Mouse (Mus musculus) stomach, embryonic 15.5 days (tissue): ENCODE measurements at regions not wholly inside any gene's neighbourhood (a gene's known extent, or its start where the extent isn't known, plus 50 kb on each side); places are given as distances from the start of the nearest gene placed in this dataset.

Experiments used
- ATAC-seq: fragments of 200-750 bp; cut with Nextera tagmentation; 2 replicates; pipeline ENCODE4 v1.8.0; 2017; ENCODE audit warnings: low read depth, moderate number of reproducible peaks, moderate TSS enrichment; ENCODE audit not compliant: insufficient read depth, low FRiP score
- H3K27ac ChIP-seq: fragments of 300-500 bp; sonication (generic); 2 replicates; pipeline ENCODE4 v1.5.1; 2015; ENCODE audit warnings: mild to moderate bottlenecking, inconsistent platforms
- H3K27me3 ChIP-seq: fragments of 300-500 bp; sonication (generic); replicated peaks from 2 replicates; pipeline ENCODE4 v1.6.1; 2015; ENCODE audit warnings: inconsistent platforms
- H3K36me3 ChIP-seq: fragments of 300-500 bp; sonication (generic); 2 replicates; pipeline ENCODE4 v1.6.1; 2015; ENCODE audit warnings: inconsistent platforms
- H3K4me1 ChIP-seq: fragments of 300-500 bp; sonication (generic); 2 replicates; pipeline ENCODE4 v1.6.1; 2015; ENCODE audit warnings: inconsistent platforms
- H3K4me2 ChIP-seq: fragments of 300-500 bp; sonication (generic); 2 replicates; pipeline ENCODE4 v1.6.1; 2015; ENCODE audit warnings: mild to moderate bottlenecking, inconsistent platforms
- H3K4me3 ChIP-seq: fragments of 300-500 bp; sonication (generic); replicated peaks from 2 replicates; pipeline ENCODE4 v1.5.1; 2015; ENCODE audit warnings: inconsistent platforms
- H3K9ac ChIP-seq: fragments of 300-500 bp; sonication (generic); 2 replicates; pipeline ENCODE4 v1.6.1; 2015; ENCODE audit warnings: inconsistent platforms
- H3K9me3 ChIP-seq: fragments of 300-500 bp; sonication (generic); 2 replicates; pipeline ENCODE4 v1.6.1; 2016; ENCODE audit warnings: inconsistent platforms
- WGBS: fragments of 180-500 bp; shearing (Covaris S2); methylation state at CpG from one replicate; pipeline ENCODE4 v1.1.7; 2015; 5-methylcytosine and 5-hydroxymethylcytosine counted together

DNA sequence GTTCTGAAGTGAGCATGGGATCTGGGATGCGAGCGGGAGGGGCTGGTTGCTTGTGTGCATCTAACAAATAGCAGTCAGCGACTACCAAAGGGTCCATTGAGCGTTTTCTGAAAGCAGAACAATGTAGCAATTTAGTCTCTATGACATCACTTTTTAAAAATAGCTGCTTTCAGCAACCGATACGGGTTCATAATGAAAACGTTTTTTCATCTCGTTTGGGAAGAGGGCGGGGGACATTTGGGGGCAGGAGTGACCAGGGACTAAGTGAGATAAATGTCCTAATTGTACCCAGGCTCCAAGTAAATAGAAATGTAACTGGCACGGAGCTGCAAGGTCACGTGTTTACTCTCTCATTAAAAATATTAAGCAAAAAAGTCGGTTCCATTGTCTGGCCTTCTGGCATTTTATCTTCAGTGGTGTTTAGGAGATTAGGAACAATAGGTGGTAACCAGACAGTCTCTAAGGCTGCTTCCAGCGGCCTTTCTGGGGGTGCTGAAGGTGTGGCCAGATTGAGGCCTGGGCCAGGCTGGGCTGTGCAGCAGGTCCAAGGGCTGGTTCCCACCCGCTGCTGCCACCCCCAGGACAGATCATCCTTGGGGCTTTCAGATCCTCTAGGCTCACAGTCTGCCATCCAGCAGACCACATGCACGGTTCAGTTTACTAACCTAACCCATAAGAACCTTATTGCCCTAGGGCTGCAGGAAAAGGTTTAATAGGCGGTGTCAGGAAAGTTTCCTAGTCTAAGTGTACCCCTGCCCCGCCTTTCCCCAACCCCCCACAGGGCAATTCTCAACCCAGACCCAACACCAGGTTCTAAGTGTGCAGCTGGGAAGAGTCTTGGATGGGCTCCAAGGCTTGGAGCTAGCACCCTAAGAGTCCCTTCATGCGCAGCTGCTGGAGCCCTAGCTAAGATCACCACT is 1126.5 kb upstream of the Gulo start:
- Histone ChIP-seq H3K27me3 (no peaks in the 10 kb centered on the region), H3K27ac (peak overlapping the region; percentile 78), H3K4me1 (peaks cover 18% of the 10 kb centered on the region), H3K4me2 (peak overlapping the region; percentile 33), H3K4me3 (no peak overlapping the region), H3K9ac (no peak overlapping the region), H3K9me3 (no peaks in the 10 kb centered on the region), H3K36me3 (no peaks in the 10 kb centered on the region)
- ATAC-seq, result peak; percentile 79; the same call in 1 of the 2 replicates
- 34% methylated on average over 18 of the region's 18 CpGs for WGBS

DNA sequence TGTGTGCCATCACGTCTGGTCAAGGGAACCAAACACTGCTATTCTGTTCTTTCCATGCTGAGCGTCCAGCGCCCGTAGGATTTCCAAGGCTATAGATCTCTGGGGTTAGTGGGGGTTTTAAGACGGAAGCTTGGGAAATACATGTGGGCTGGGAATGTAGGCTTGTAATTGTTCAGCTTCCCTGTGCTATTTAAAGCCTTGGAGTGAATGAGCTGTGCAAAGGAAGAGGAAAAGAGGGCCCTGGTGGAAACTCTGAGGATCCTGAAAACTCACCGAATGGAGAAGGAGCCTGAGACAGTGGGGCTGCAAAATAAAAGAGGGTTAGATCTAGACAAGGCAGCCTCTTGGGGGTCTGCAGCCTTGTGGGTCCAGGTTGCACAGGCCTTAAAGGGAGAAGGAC is 1124.2 kb upstream of the Gulo start:
- no peak for ATAC-seq
- Histone ChIP-seq H3K27ac (no peak overlapping the region), H3K9me3 (no peaks in the 10 kb centered on the region), H3K27me3 (no peaks in the 10 kb centered on the region), H3K4me3 (no peak overlapping the region), H3K4me1 (peaks cover 13% of the 10 kb centered on the region), H3K4me2 (no peak overlapping the region), H3K36me3 (no peaks in the 10 kb centered on the region), H3K9ac (no peak overlapping the region)
- 78% methylated on average over 6 of the region's 6 CpGs for WGBS

GRCm38 (mm10) chr14:67127118-67127517 is 1118.1 kb upstream of the Gulo start:
- no peaks in the 10 kb centered on the region for H3K27me3 ChIP-seq
- no peak for ATAC-seq

DNA sequence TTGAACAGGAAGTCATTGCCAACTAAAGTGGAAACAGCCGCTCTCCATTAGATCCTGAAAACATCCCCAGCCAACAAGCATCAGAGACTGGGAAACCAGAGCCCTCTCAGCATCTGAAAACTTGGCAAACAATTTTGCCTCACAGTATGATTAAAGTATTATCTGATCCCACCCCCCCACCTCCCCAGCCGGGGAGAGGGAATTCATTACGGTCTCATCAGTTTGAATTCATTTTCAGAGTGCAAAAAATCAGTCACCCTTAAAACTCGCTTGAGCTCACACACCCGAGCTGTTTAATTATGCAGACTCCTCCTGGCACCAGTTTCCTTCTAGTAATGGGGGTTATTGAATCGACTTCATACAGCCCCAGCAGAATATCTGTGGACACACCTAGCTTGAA is 1117.2 kb upstream of the Gulo start:
- 52% methylated on average over 6 of the region's 6 CpGs for WGBS
- Histone ChIP-seq H3K4me1 (no peaks in the 10 kb centered on the region), H3K27me3 (no peaks in the 10 kb centered on the region)

More at GRCm38 (mm10) chr14:67127118-67127517, 1118.1 kb upstream of the Gulo start:
- Histone ChIP-seq H3K9ac (no peak overlapping the region), H3K27ac (no peak overlapping the region), H3K9me3 (no peaks in the 10 kb centered on the region), H3K36me3 (no peaks in the 10 kb centered on the region), H3K4me1 (no peaks in the 10 kb centered on the region), H3K4me2 (no peak overlapping the region), H3K4me3 (no peak overlapping the region)
- 89% methylated on average over 7 of the region's 7 CpGs for WGBS

GRCm38 (mm10) chr14:67123300-67123699 is 1114.3 kb upstream of the Gulo start:
- H3K4me3 ChIP-seq, result no peak overlapping the region
- H3K27me3 ChIP-seq, result no peaks in the 10 kb centered on the region
- no peak for ATAC-seq
- no peak overlapping the region for H3K27ac ChIP-seq
- H3K4me2 ChIP-seq, result no peak overlapping the region
- 0 out of 2 replicates have a peak, but pooled peaks cover 4% of the 10 kb centered on the region for H3K4me1 ChIP-seq
- 77% methylated on average over 7 of the region's 7 CpGs for WGBS
- no peaks in the 10 kb centered on the region for H3K9me3 ChIP-seq
- no peak overlapping the region for H3K9ac ChIP-seq
- H3K36me3 ChIP-seq, result no peaks in the 10 kb centered on the region

More for the DNA sequence above, 1117.2 kb upstream of the Gulo start:
- Histone ChIP-seq H3K36me3 (no peaks in the 10 kb centered on the region), H3K4me3 (no peak overlapping the region), H3K27ac (no peak overlapping the region), H3K9ac (no peak overlapping the region), H3K9me3 (no peaks in the 10 kb centered on the region), H3K4me2 (no peak overlapping the region)
- no peak for ATAC-seq
